Mouse (Mus musculus) spleen, adult 2 months (tissue): Measurements from ENCODE around the gene Irx3. TPM values are rescaled to one million over a fixed set of nuclear protein-coding genes. Genes with fewer than 3 reads are reported as not detected.

Experiments used
- DNase-seq, 2 experiments: peaks; one replicate each; pipeline versions ENCODE4 v3.0.0 to v3.0.0-alpha.2; 2012 to 2021; ENCODE audit warnings: low spot score in 2 of 2, low read depth in 1 of 2
- H3K27ac ChIP-seq: fragments of 200-500 bp; 2 replicates; pipeline ENCODE4 v1.5.1; 2012; ENCODE audit warnings: low read length, inconsistent platforms; ENCODE audit not compliant: insufficient read depth
- H3K27me3 ChIP-seq: fragments of 200-500 bp; 2 replicates; pipeline ENCODE4 v1.6.1; 2012; ENCODE audit warnings: mild to moderate bottlenecking, moderate library complexity, low read length, inconsistent platforms; ENCODE audit not compliant: control insufficient read depth, insufficient read depth
- H3K36me3 ChIP-seq: fragments of 200-500 bp; 2 replicates; pipeline ENCODE4 v1.6.1; 2012; ENCODE audit warnings: mild to moderate bottlenecking, low read length, inconsistent platforms; ENCODE audit not compliant: control insufficient read depth, insufficient read depth
- H3K4me1 ChIP-seq: fragments of 200-500 bp; 2 replicates; pipeline ENCODE4 v1.6.1; 2011; ENCODE audit warnings: inconsistent platforms; ENCODE audit not compliant: control insufficient read depth, insufficient read depth, insufficient read length
- H3K4me3 ChIP-seq: fragments of 200-500 bp; 2 replicates; pipeline ENCODE4 v1.5.1; 2011; ENCODE audit warnings: mild to moderate bottlenecking, inconsistent platforms; ENCODE audit not compliant: insufficient read depth, insufficient read length; ENCODE audit errors: extremely low read depth
- CTCF ChIP-seq: fragments of 200-500 bp; IDR thresholded peaks from 2 replicates; pipeline ENCODE4 v1.5.1; 2011; ENCODE audit warnings: mild to moderate bottlenecking, inconsistent platforms; ENCODE audit not compliant: insufficient read depth, insufficient read length, insufficient replicate concordance; ENCODE audit errors: extremely low read depth
- POLR2A ChIP-seq: fragments of 200-500 bp; IDR thresholded peaks from 2 replicates; pipeline ENCODE4 v1.6.1; 2011; ENCODE audit warnings: low read depth, low read length, inconsistent platforms
- WGBS: fragments of 180-500 bp; shearing (Covaris S2); methylation state at CpG from one replicate; pipeline ENCODE4 v1.1.7; 2018; 5-methylcytosine and 5-hydroxymethylcytosine counted together
- polyA plus RNA-seq: library from polyadenylated mRNA; depleted of rRNA; stranded (reverse); fragments of >200 nt; gene quantifications from 2 replicates; pipeline ENCODE4 v1.2.3, GENCODE M21; 2012; rRNA removed

Gene Irx3
- 0.12 and 0.15 TPM in 2 replicates for polyA plus RNA-seq

DNA sequence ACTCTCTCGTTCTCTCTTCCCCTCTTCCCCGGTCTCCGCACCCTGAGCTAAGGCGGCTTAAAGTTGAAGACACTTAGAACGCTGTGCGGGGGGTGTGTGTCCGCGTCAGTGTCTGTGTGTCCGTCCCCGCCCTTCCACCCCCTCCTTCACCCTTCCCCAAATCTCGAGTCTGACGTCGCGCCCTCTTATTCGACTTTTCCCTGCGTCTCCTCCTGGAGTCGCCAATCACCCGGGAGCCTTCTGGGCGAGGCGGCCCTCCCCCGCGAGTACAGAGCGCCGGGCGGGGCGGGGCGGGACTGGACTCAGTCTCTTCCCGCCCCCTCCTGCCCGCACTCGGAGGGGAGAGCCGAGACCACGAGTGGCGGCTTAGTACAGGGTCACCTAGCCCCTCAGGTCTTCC, at the start of gene Irx3:
Gene Irx3, minus strand, starts transcription at position 229 of the 400 bp plus-strand sequence.
- no peak for DNase-seq
- 1% methylated on average over 33 of the region's 33 CpGs for WGBS
- H3K27me3 ChIP-seq, result peaks cover 45% of the 10 kb centered on the region

DNA sequence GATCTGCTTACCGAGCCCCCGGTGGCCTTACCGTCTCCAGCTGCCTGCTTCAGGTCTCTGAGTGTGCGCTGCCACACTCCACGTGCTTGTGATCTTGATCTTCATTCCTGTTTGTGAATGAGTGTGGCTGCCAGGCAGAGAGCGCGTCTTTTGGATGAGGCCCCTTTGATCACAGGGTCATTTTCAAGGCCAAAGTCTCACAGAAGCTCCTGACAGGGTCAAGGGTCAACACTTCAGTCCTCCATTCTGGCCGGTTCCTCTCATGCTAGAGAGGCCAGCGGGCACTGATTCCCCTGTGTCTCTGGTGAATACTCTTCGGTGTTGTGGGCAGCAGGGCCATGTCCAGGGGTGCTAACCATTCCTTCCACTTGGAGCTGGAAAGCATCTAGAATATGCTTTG, 49.5 kb upstream of the Irx3 start:
- Histone ChIP-seq H3K27me3 (no peaks in the 10 kb centered on the region), H3K4me1 (no peaks in the 10 kb centered on the region), H3K27ac (no peak overlapping the region), H3K36me3 (no peaks in the 10 kb centered on the region), H3K4me3 (no peak overlapping the region)
- no peak for DNase-seq
- TF ChIP-seq CTCF (no peak), POLR2A (no peak)
- WGBS, result 85% methylated on average over 10 of the region's 10 CpGs

More for the DNA sequence above, at the start of gene Irx3:
- Histone ChIP-seq H3K27ac (no peak within 1 kb of the TSS), H3K36me3 (no peaks in the 10 kb centered on the region), H3K4me1 (no peaks in the 10 kb centered on the region; the same call in 1 of the 2 replicates), H3K4me3 (peak within 1 kb of the TSS; percentile 35)
- TF ChIP-seq POLR2A, result no peak
- TF ChIP-seq CTCF, result no peak

DNA sequence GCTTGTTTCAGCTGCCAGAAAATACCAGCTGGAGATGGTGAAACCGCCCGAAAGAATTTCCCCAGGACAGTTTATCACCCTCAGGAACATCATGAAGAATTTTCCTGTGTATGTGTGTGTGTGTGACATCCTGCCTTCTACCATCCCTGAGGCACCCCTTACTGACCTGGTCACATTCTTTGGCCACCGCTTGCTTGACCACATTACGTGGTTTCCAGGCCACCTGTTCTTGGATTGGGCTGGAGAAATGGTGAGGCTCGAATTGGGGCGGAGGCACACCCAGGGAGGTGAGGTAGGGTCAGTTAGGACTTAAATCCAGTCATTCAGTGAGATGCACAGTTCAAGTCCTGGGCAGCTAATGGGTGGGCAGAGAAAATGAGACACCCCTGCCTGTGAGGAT, 48.1 kb upstream of the Irx3 start:
- Histone ChIP-seq H3K27ac (no peak overlapping the region), H3K27me3 (no peaks in the 10 kb centered on the region), H3K36me3 (no peaks in the 10 kb centered on the region), H3K4me3 (no peak overlapping the region), H3K4me1 (no peaks in the 10 kb centered on the region)
- 85% methylated on average over 6 of the region's 6 CpGs for WGBS
- no peak for TF ChIP-seq POLR2A
- no peak for TF ChIP-seq CTCF
- no peak for DNase-seq

DNA sequence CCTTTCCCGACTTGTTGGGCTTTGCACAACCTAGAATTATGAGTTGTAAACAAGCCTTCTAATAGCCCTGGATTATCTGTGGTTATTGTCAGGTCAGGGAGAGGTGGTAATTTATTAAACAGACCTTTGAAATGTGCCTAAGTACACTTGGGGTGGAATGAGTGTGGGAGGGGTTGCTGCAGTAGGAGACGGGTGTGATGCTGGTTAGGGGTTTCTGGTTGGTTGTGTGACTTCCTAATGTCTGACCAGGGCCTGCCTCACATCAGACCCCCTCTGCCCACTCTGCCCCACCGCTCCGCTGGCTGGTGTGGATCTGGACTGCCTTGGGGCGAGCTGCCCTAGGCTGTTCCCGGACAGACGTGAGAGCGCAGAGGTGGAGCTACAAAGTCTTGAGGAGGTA, 47.7 kb upstream of the Irx3 start:
- DNase-seq, result no peak
- H3K27ac ChIP-seq, result no peak overlapping the region
- H3K36me3 ChIP-seq, result no peaks in the 10 kb centered on the region
- WGBS, result 90% methylated on average over 8 of the region's 8 CpGs
- TF ChIP-seq CTCF (no peak), POLR2A (no peak)
- H3K4me1 ChIP-seq, result no peaks in the 10 kb centered on the region
- no peak overlapping the region for H3K4me3 ChIP-seq
- H3K27me3 ChIP-seq, result no peaks in the 10 kb centered on the region

DNA sequence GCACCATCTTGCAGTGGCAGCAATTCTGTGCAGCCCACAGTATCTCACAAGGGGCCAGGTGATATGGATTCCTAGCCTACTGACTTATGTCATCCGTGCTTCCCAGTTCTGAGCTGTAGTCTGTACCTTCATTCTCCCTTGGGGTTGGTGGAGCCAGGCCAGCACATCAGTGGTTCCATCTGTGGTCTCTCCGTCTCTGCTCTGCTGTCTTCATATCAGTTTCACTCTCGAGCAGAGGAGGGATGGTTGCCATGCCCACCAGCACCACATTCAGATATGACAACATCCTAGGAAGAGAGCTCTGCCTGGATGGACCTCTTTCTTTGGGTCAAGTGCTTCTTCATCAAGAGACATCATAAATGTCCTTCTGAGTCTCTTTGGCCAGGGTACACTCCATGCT, 43.8 kb upstream of the Irx3 start:
- Histone ChIP-seq H3K27me3 (no peaks in the 10 kb centered on the region), H3K27ac (no peak overlapping the region), H3K4me1 (no peaks in the 10 kb centered on the region), H3K4me3 (no peak overlapping the region), H3K36me3 (no peaks in the 10 kb centered on the region)
- no peak for DNase-seq
- TF ChIP-seq POLR2A, result no peak
- TF ChIP-seq CTCF, result no peak
- WGBS, result 72% methylated on average over 3 of the region's 3 CpGs

DNA sequence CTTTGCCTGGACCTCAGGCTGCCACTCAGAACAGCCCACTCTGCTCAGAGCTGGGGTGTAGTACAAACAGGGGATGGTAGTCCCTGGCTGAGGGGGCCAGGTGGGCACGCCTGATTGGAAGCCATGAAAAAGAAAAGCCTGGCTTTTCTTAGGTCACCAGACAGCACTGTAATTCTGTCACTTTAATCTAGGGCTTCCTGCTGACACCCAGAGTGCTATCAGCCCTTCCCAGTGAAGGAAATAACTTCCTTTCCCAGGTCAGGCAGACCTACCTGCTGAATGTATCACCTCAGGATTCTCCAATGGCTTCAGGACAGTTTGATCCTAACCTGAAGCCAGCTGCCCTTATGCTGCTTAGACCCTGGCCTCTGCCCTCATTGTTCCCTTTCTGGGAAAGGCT, 35.3 kb upstream of the Irx3 start:
- Histone ChIP-seq H3K36me3 (no peaks in the 10 kb centered on the region), H3K27me3 (no peaks in the 10 kb centered on the region), H3K27ac (no peak overlapping the region), H3K4me3 (no peak overlapping the region), H3K4me1 (no peaks in the 10 kb centered on the region)
- WGBS, result 50% methylated on average over 1 of the region's 1 CpGs
- TF ChIP-seq CTCF (no peak), POLR2A (no peak)
- DNase-seq, result no peak

DNA sequence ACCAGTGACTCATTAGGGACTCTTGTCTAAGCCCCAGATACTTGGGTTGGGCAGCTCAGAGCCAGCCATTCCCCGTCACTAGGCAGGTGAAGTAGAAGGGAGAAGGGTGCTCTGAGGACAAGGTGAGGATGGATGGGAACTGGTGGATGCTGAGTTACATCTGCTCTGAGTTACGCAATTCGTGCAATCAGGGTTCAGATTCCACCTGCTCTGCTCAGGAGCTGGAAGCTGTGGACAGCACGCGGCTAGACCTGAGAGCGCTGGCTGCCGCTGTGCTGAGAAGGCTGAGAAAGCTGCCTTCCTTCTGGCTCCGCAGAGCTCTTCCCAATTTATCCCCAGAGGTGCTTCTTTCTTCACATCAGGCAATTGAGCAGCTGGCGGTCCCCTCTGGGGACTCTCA, 34.8 kb upstream of the Irx3 start:
- H3K27me3 ChIP-seq, result no peaks in the 10 kb centered on the region
- no peaks in the 10 kb centered on the region for H3K36me3 ChIP-seq
- no peaks in the 10 kb centered on the region for H3K4me1 ChIP-seq
- DNase-seq, result no peak
- TF ChIP-seq POLR2A, result no peak
- TF ChIP-seq CTCF, result no peak
- 69% methylated on average over 9 of the region's 9 CpGs for WGBS
- H3K4me3 ChIP-seq, result no peak overlapping the region
- no peak overlapping the region for H3K27ac ChIP-seq
